Mouse (Mus musculus) intestine, embryonic 14.5 days (tissue): ENCODE results near the gene Pnlip. TPM values are rescaled to one million over a fixed set of nuclear protein-coding genes. Genes with fewer than 3 reads are reported as not detected.

Experiments used
- polyA plus RNA-seq: library from polyadenylated mRNA; unstranded; fragments of >200 nt; fragmentation: Nextera tagmentation; extraction: Ambion mirVana; gene quantifications from 2 replicates; pipeline ENCODE4 v1.2.1, GENCODE M21; 2014

The Pnlip gene
- polyA plus RNA-seq, 1 experiment from 2014 or later, result 0.23 TPM

Other genes with a start within 250 kb of the Pnlip start
- gene Gfra1, start 196.6 kb upstream of the Pnlip start, polyA plus RNA-seq, result 34.3 and 41.3 TPM in 2 replicates
- gene Ccdc172, start 140.5 kb upstream of the Pnlip start, polyA plus RNA-seq, result not detected in 2 replicates
- gene Pnliprp1, start 76.4 kb downstream of the Pnlip start, polyA plus RNA-seq, result 2.1 and 471 TPM in 2 replicates
- 2.8 and 4.4 TPM in 2 replicates for gene Pnliprp2, start 107.2 kb downstream of the Pnlip start, polyA plus RNA-seq
- gene 1700019N19Rik, start 142.0 kb downstream of the Pnlip start, polyA plus RNA-seq, result not detected in 2 replicates